Mouse (Mus musculus): ENCODE results near the gene Dtx4. TPM values are rescaled to one million over a fixed set of nuclear protein-coding genes. Genes with fewer than 3 reads are reported as not detected.

Dtx4 gene
- total and polyA plus RNA-seq, 2 experiments from 2014 or later: 1.2 to 3.8 TPM

DNA sequence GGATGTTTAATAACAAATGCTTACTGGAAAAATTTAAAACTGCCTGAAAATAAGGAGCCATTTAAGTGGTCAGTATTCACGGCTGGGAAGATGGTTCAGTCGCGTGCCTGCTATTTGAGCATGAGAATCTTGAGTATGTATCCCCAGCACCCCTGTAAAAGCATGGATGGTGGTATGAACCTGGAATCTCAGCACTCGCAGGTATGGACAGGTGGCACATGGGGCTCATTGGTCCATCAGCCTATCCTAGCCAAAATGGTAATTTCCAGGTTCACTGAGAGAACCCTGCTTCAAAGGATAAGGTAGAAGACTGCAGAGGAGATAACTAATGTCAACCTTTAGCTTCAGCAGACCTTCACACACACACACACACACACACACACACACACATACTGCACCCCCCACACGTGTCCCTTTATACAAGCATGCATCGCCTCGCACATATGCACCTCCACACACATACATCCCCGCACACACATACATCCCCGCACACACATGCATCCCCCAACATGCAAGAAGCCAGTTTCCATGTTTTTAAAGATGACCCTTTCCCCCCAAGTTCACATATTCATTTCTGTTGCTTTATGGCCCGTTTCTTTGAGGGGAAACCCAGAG, 35.6 kb downstream of the Dtx4 start:
- no peaks in the 10 kb centered on the region for H3K9me3 ChIP-seq (replicated peaks; ENCODE audit: control insufficient read depth, low read length)
- H3K9ac ChIP-seq (replicated peaks; ENCODE audit: low read depth, low read length): no peak overlapping the region
- no peak overlapping the region for H3K4me3 ChIP-seq (ENCODE audit: low read depth, low read length)
- H3K27me3 ChIP-seq (ENCODE audit: control insufficient read depth, insufficient read depth, low read length): no peaks in the 10 kb centered on the region
- ATAC-seq (ENCODE audit: insufficient read depth, low read depth) (no peak), DNase-seq (ENCODE audit: low spot score) (no peak)
- WGBS: 90% methylated on average over 10 of the region's 10 CpGs
- TF ChIP-seq EP300 (IDR thresholded peaks at IDR 0.05; ENCODE audit: low read depth) (no peak), CTCF (IDR thresholded peaks at IDR 0.05; ENCODE audit: low read depth) (no peak)
- no peak overlapping the region for H3K4me2 ChIP-seq (ENCODE audit: low read depth, low read length)
- H3K4me1 ChIP-seq (ENCODE audit: control insufficient read depth, insufficient read depth): no peaks in the 10 kb centered on the region
- H3K27ac ChIP-seq (ENCODE audit: low read depth): no peak overlapping the region
- no peaks in the 10 kb centered on the region for H3K36me3 ChIP-seq (replicated peaks; ENCODE audit: control insufficient read depth, insufficient read depth, low read length)

DNA sequence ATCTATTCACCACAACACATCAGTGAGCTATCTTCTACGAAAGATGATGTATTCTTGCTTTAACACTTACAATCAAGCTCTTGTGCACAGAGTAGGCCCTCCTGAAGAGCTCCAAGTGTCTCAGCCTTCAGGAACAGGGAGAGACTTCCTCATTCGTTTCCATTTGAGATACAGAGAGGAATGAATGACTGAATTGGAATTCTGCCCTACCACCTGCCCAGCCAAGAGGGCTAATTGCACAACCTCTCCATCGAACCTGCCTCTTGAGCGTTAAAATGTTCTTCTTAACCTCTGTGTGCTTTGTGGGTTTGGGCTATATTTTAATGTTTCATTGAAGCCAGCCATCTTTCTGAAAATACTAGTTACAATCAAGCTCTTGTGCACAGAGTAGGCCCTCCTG, 36.6 kb downstream of the Dtx4 start:
- peak; percentile 3 for DNase-seq (ENCODE audit: low spot score)
- Histone ChIP-seq H3K4me3 (ENCODE audit: low read depth, low read length) (no peak overlapping the region), H3K36me3 (replicated peaks; ENCODE audit: control insufficient read depth, insufficient read depth, low read length) (no peaks in the 10 kb centered on the region), H3K9me3 (replicated peaks; ENCODE audit: control insufficient read depth, low read length) (no peaks in the 10 kb centered on the region), H3K27ac (ENCODE audit: low read depth) (no peak overlapping the region), H3K9ac (replicated peaks; ENCODE audit: low read depth, low read length) (no peak overlapping the region), H3K27me3 (ENCODE audit: control insufficient read depth, insufficient read depth, low read length) (no peaks in the 10 kb centered on the region), H3K4me2 (ENCODE audit: low read depth, low read length) (no peak overlapping the region), H3K4me1 (ENCODE audit: control insufficient read depth, insufficient read depth) (no peaks in the 10 kb centered on the region)
- no peak for ATAC-seq (ENCODE audit: insufficient read depth, low read depth)
- TF ChIP-seq CTCF (IDR thresholded peaks at IDR 0.05; ENCODE audit: low read depth) (no peak), EP300 (IDR thresholded peaks at IDR 0.05; ENCODE audit: low read depth) (no peak)
- WGBS: 71% methylated on average over 4 of the region's 4 CpGs

DNA sequence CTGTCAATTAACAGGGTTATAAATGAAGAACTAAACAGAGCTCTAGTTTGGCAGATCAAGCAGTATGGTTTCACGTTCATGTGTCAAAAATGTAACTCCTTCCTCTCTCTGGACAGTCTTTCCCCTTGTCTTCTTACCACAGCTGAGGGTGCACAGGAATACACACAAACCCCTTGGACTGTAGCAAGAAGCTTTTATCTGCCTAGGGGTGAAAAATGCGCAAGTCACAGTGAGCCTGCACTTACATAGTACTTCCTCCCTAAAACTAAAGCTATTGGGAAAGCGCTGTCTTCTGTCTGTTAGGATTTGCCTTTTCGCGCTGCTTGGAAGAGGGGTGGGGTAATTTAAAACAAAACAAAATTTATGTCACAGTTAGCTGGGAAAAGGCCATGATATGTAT, 37.1 kb downstream of the Dtx4 start:
- H3K27ac ChIP-seq (ENCODE audit: low read depth): no peak overlapping the region
- WGBS: 67% methylated on average over 5 of the region's 5 CpGs
- DNase-seq (ENCODE audit: low spot score): peak; percentile 5
- H3K36me3 ChIP-seq (replicated peaks; ENCODE audit: control insufficient read depth, insufficient read depth, low read length): no peaks in the 10 kb centered on the region
- no peaks in the 10 kb centered on the region for H3K4me1 ChIP-seq (ENCODE audit: control insufficient read depth, insufficient read depth)
- no peaks in the 10 kb centered on the region for H3K9me3 ChIP-seq (replicated peaks; ENCODE audit: control insufficient read depth, low read length)
- H3K27me3 ChIP-seq (ENCODE audit: control insufficient read depth, insufficient read depth, low read length): no peaks in the 10 kb centered on the region
- ATAC-seq (ENCODE audit: insufficient read depth, low read depth): no peak
- no peak overlapping the region for H3K4me3 ChIP-seq (ENCODE audit: low read depth, low read length)
- TF ChIP-seq EP300 (IDR thresholded peaks at IDR 0.05; ENCODE audit: low read depth): no peak
- TF ChIP-seq CTCF (IDR thresholded peaks at IDR 0.05; ENCODE audit: low read depth): no peak
- no peak overlapping the region for H3K4me2 ChIP-seq (ENCODE audit: low read depth, low read length)
- no peak overlapping the region for H3K9ac ChIP-seq (replicated peaks; ENCODE audit: low read depth, low read length)

DNA sequence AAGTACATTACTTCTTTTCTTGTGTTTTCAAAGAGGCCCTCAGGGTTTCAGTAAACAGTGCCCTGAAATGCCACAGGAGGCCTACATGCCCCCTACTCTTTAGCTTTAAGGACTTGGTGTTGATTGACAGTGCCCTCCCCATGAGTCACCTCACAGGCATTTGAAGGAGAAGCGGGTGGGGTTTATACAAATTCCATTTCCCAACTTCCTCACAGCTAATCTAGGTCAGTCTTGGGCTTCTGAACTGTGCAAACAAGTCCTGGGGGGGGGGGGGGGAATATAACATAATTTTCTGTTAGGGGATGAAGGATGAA, 37.6 kb downstream of the Dtx4 start:
- Histone ChIP-seq H3K27me3 (ENCODE audit: control insufficient read depth, insufficient read depth, low read length) (no peaks in the 10 kb centered on the region), H3K27ac (ENCODE audit: low read depth) (no peak overlapping the region), H3K4me3 (ENCODE audit: low read depth, low read length) (no peak overlapping the region), H3K36me3 (replicated peaks; ENCODE audit: control insufficient read depth, insufficient read depth, low read length) (no peaks in the 10 kb centered on the region), H3K9me3 (replicated peaks; ENCODE audit: control insufficient read depth, low read length) (no peaks in the 10 kb centered on the region), H3K4me1 (ENCODE audit: control insufficient read depth, insufficient read depth) (no peaks in the 10 kb centered on the region), H3K9ac (replicated peaks; ENCODE audit: low read depth, low read length) (no peak overlapping the region), H3K4me2 (ENCODE audit: low read depth, low read length) (no peak overlapping the region)
- DNase-seq (ENCODE audit: low spot score) (no peak), ATAC-seq (ENCODE audit: insufficient read depth, low read depth) (peak; percentile 54; the same call in 1 of the 2 replicates)
- WGBS: 4% methylated on average over 1 of the region's 1 CpGs
- TF ChIP-seq CTCF (IDR thresholded peaks at IDR 0.05; ENCODE audit: low read depth) (no peak), EP300 (IDR thresholded peaks at IDR 0.05; ENCODE audit: low read depth) (no peak)

DNA sequence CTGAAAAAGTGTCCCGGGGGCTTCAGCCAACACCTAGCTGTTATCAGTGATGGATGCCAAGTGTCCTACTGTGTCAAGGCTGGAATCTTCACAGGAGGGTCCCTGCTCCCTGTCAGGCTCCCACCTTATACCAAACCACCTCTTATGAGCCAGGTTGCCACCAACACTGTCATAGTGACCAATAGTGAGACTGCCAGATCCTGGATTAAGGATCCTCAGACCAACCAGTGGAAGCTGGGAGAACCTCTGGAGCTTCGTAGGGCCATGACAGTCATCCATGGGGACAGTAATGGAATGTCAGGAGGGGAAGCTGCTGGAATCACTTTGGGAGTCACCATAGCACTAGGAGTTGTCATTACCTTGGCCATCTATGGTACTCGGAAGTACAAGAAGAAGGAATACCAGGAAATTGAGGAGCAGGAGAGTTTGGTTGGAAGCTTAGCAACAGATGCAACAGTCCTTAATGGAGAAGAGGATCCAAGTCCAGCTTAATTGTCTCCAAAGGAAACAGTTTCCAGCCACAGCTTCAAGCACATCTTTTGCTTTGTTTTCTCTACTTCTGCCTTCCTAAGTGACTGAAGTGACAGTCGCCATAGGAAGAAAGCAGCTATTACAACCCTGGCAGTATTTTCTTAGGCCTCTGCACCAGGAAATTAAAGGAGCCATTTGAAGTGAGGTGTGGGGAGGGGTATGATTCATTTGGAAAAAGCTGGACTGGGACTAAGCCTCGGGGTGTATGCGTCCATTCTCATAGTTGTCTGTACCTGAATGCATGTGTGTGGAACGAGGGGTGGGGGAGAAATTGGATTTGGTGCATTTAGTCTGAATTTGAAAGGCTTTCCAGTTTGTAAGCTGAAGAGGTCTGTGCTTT, 38.2 kb downstream of the Dtx4 start:
- no peaks in the 10 kb centered on the region for H3K27me3 ChIP-seq (ENCODE audit: control insufficient read depth, insufficient read depth, low read length)
- no peaks in the 10 kb centered on the region for H3K36me3 ChIP-seq (replicated peaks; ENCODE audit: control insufficient read depth, insufficient read depth, low read length)
- no peaks in the 10 kb centered on the region for H3K4me1 ChIP-seq (ENCODE audit: control insufficient read depth, insufficient read depth)
- H3K27ac ChIP-seq (ENCODE audit: low read depth): no peak overlapping the region
- DNase-seq (ENCODE audit: low spot score) (peak; percentile 3), ATAC-seq (ENCODE audit: insufficient read depth, low read depth) (no peak)
- H3K9ac ChIP-seq (replicated peaks; ENCODE audit: low read depth, low read length): no peak overlapping the region
- 59% methylated on average over 7 of the region's 7 CpGs for WGBS
- no peak for TF ChIP-seq CTCF (IDR thresholded peaks at IDR 0.05; ENCODE audit: low read depth)
- TF ChIP-seq EP300 (IDR thresholded peaks at IDR 0.05; ENCODE audit: low read depth): no peak
- no peak overlapping the region; the same call in 1 of the 2 replicates for H3K4me2 ChIP-seq (ENCODE audit: low read depth, low read length)
- no peak overlapping the region for H3K4me3 ChIP-seq (ENCODE audit: low read depth, low read length)
- no peaks in the 10 kb centered on the region for H3K9me3 ChIP-seq (replicated peaks; ENCODE audit: control insufficient read depth, low read length)
